Mouse (Mus musculus) embryonic fibroblast, embryonic 13.5 days (primary cell): ENCODE data around the gene Stk11ip.

Source experiments
- CTCF ChIP-seq: IDR thresholded peaks from 2 replicates; pipeline ENCODE4 v1.5.1; 2011; ENCODE audit warnings: mild to moderate bottlenecking, control low read depth, low read length, moderate library complexity, borderline replicate concordance; ENCODE audit not compliant: insufficient read depth
- POLR2A ChIP-seq: IDR thresholded peaks from 2 replicates; pipeline ENCODE4 v1.6.1; 2011; ENCODE audit warnings: low read depth, mild to moderate bottlenecking, control low read depth, low read length, moderate library complexity

- TF ChIP-seq CTCF (no peak), POLR2A (no peak)
Measured at GRCm38 (mm10) chr1:75478497-75478896, 42.8 kb upstream of the Stk11ip start.
